Mouse (Mus musculus) cerebellum, postnatal 4 days (tissue): ENCODE data around the gene Pdlim4.
"Not testable (repeated sequence)": the region's sequence is repeated elsewhere in the genome, so short reads cannot be mapped to it uniquely, and the experiment has no call there.

Source experiments
- DNase-seq, 2 experiments: peaks; one replicate each; pipeline ENCODE4 v3.0.0; 2022; ENCODE audit warnings: low spot score in 2 of 2, mixed read lengths in 1 of 2

Pdlim4 gene

DNA sequence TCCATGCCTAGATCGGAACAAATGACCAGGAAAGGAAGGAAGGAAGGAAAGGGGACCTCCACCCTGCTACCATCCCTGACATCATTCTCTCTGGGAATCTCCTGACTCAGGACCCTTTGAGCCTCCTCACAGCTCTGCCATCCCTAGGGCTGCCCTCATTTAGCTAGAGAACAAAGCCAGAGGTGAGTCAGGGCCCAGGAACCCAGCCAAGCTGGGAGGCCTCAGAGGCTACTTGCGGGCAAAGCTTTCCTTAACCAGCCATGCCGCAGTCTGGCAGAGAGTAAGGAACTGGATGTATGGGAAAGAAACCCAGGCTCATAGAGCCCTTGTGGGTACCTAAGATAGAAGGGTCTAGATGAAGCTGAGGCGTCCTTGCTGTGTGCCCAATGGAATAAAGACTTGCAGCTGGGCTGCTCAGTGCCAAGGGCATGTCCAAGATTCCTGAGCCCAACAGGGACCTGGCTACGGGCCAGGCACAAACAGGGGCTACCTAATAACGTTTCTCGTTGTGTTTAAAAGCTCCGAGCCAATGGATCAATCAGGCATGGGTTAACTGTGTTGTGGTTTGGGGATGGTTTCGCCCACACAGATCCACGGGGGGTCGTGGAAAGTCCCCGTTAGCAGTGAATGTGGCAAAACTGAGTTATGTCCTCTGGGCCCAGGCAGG lies 6.6 kb downstream of the Pdlim4 start:
- DNase-seq = peak in 1 of 2 experiments; percentile 32

DNA sequence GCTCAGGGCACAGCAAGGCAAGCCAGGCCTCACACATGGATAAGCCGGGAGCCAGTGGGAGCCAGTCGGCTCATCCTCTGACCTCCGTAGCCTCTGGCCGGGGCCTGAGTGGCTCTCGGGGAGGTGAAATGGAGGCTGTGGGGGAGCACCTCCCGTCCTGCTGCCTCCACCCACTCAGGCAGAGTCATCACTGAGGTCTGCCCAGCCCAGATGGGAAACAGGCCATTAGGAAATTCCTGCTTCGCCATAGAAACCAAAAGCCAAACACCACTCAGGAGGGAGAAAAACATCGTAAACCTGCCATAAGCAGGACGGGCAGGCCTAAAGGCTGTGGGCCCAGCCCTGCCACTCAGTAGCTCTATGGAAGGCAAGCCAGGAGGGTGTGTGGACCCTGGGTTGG lies 8.5 kb downstream of the Pdlim4 start:
- DNase-seq = no peak

DNA sequence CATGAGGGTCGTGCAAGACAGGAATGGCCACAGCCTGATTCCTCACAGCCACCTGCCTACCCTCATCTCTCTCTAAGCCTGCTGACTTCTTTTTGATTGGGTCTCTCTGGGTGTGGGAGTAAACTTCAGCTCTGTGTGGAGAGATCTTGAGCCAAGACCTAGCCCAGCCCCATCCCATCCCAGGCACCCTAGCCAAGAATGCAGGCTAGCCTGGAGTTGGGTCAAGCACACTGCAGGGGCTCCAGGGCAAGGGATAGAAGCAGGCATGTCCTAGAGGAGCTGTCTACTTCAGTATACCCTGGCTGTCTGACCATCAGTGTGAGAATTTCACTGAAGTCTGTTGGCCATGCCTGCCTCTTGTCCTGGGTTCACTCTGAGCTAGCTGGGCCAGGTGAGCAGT lies 9.3 kb downstream of the Pdlim4 start:
- DNase-seq = no peak

DNA sequence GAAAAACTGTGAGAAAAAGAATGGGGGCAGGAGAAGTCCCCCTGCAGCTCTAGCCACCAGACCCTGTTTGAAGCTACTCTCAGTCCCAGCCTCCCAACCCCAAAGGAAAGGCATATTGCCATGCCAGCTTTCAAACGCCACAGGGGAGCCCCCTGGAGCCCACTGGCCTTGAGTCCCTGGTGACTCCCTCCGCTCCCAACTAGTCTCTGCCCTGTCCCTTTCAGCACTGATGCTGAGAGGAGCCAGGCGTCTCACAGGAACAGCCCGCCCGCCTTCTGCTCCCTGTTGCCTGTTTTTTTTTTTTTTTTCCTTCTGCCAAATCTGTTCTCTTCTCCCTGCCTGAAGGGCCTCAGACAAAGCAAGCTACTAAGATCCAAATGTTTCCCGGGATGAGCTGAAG lies 10.2 kb downstream of the Pdlim4 start:
- DNase-seq = no peak

DNA sequence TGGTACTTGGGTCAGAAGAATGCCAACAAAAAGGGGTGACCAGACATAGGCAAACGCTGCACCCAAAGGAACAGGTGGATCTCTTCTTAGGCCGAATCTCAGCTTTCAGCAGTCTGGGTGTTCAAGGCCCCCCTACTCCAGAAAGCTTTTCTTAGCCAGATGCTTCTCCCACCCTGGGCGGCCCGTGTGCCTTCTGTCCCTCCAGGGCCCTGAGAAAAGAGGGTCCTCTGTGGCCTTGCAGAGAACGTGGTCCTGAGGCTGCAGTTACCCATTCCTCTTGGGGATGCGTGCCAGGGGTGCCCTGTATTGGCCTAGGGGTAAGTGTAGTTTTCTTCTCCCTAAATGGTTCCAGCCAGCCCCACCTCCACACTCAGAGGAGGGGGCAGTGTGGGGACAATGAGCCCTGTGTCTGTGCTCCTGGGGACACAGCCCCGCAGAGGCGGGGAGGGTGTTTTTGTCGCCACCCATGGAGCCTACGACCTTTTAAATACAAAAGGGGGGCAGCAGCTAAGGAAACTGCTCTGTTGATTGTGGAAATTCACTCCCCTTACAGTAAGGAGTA lies 10.7 kb downstream of the Pdlim4 start:
- no peak for DNase-seq

DNA sequence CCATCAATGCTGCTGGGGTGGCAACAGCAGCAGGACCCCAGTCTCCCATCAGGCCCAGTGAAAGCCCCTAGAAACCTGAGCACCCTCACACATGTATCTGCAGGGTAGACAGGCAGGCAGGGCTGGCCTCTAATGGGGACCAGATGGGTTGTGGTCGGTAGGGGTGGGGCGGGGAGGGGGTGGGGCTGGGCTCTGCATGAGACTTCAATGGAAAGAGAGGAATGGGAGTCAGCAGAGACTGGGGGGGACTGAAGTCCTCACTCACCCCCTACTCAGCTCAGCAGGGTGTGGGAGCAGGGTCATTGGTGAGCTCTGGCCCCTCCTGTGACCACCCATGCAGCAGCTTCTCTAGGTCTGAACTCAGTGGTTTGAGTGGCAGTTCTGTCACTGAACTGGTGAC lies 11.4 kb downstream of the Pdlim4 start:
- no peak for DNase-seq

DNA sequence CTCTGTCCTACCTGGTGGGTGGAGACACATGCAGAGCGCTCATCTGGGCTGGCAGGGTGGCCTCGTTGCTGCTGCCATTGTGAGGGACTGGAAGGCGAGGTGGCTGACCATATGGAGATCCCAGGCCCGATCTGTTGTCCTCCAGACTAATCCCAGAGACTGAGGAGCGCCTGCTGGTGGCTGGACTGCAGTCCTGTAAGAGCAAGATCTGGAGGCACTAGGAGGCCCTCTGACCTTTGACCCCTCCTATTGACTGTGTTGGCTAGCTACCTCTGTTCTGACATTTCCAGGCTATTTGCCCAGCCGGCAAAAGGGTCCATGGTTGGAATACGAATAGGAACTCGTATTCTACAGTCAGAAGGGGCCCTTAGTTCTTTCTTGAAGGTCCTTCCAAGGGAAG lies 12.7 kb downstream of the Pdlim4 start:
- peak in 1 of 2 experiments; percentile 36 for DNase-seq

DNA sequence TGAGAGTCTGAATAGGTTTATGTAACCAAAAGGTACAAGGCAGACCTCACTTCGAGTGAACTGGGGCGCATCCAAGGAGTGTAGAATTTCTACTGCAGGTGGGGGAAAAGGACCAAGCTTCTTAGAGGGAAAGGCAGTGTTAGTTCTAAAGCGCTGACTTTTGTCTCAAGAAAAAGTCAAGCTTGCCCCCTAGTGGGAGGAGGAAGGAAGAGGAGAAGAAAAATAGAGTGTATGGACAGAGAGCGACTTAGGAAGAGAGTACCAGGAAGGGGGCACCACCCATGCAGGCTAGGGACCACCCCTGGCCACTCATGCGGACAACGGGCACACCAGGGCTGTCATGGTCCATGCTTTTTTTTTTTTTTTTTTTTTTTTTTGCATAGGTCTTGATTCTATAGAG lies 14.6 kb downstream of the Pdlim4 start:
- peak in 1 of 2 experiments; percentile 50 for DNase-seq

DNA sequence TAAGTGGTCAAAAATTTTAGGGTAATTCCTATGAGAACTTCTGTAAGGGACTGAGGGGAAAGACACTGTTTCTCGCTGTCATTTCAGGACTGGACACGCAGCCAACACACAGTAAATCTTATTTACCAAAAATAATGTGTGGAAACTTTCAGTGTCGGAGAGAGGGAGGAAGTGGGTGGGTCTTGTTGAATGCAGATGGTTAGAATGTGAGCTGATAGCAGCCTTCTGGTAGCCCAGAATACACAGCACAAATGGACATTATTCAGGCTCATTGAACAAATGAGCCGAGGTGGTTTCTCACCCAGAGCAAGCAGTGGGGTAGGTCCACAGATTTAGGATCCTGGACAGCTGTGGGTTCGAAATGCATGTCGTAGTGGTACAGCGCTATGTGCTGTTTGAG lies 15.7 kb downstream of the Pdlim4 start:
- no peak for DNase-seq

DNA sequence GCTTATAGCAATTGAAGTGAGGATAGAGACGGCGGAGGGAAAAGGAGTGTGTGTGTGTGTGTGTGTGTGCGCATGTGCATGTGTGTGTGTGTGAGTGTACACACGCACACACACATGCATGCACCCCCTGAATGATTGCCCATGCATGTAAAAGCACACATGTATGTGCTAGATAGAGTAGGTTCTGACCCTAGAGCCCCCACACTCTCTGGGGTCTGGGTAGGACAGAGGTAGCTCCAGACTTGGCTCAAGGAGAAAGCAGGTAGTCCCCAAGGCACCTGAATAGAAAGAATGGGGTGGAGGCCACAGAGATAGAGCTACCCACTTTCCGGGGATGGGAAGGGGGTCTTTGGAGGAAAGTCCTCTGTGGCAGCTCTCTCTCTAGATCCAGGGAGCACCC lies 16.7 kb downstream of the Pdlim4 start:
- no peak for DNase-seq

DNA sequence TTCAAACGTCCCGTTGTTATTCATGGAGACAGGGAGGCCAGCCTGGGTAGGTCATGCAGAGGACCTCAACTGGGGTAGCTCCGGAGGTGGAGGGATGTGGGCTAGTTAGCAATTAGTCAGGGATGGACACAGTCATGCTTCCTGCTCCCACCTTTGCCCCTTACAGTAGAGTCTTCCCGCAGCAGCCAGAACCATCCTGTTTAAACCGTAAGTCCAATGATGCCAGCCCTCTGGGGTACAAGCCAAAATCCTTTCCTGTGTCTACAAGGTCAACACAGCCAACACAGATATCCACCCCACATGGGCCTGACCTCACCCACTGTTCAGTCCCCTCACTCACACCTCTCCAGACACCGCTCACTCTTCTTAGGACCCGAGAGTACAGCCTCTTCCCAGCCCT lies 17.7 kb downstream of the Pdlim4 start:
- DNase-seq = no peak

DNA sequence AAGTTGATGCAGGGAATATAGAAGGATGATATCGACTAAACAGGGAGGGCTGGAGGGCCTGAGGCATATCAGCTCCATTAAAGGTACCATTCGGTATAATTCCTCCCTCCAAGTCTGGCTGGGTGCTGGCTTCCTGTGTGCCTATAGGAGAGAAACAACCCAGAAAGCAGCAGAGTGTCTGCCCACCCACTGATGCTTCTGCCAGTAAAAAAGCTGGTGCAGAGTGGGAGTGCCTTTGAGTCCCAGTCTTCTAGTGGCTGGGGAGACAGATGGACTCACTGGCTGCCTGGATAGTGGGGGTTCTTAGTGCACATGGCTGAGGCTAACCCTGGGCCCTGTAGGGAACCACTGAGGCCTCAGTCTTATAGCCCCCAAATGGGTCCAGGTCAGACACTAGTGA lies 18.6 kb downstream of the Pdlim4 start:
- no peak for DNase-seq

DNA sequence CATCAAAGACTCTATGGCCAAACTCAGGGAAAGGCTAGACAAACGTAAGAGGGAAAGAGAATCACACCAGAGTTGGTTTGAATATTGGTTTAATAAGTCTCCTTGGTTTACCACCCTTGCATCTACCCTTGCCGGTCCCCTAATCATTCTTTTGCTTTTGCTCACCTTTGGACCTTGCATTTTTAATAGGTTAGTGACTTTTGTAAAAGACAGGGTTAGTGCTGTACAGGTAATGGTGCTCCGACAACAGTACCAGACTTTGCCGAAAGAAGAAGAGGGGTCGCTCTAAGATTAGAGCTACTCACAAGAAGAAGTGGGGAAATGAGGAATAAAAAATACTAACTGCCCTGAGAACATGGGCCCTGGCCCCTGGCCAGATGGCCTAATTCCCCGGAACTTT lies 28.1 kb downstream of the Pdlim4 start:
- no peak for DNase-seq

DNA sequence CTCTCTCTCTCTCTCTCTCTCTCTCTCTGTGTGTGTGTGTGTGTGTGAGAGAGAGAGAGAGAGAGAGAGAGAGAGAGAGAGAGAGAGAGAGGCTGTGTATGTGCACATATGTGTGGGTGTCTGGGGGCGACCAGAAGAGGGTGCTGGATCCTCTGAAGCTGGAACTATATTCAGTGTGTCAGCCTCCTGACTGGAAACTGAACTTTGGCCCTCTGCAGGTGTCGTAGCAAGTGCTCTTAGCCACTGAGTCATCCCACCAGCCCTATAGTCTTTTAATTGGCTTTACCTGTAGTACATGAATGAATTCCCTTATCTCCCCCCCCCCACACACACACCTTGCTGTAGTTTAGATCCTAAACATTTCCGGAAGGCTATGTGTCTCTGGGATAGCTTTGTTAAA lies 35.9 kb downstream of the Pdlim4 start:
- not testable (repeated sequence) for DNase-seq

DNA sequence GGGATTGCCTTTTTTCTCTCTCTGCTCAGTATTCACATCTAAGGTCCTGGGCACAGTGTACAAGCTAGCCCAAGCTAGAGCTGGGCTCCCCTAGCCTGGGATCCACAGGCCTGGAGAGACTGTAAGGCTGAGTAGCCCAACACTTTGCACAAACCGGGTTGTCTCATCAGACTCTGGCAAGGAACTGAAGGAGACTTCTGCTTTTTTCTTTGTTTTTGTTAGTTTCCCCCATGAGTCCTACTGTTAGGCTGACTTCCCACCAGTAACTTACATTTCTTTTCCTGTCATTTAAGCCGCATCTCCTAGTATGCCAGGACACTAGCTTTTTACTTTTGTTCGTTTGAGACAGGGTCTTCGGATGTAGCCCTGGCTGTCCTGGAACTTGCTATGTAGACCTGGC lies 39.8 kb downstream of the Pdlim4 start:
- DNase-seq = no peak

DNA sequence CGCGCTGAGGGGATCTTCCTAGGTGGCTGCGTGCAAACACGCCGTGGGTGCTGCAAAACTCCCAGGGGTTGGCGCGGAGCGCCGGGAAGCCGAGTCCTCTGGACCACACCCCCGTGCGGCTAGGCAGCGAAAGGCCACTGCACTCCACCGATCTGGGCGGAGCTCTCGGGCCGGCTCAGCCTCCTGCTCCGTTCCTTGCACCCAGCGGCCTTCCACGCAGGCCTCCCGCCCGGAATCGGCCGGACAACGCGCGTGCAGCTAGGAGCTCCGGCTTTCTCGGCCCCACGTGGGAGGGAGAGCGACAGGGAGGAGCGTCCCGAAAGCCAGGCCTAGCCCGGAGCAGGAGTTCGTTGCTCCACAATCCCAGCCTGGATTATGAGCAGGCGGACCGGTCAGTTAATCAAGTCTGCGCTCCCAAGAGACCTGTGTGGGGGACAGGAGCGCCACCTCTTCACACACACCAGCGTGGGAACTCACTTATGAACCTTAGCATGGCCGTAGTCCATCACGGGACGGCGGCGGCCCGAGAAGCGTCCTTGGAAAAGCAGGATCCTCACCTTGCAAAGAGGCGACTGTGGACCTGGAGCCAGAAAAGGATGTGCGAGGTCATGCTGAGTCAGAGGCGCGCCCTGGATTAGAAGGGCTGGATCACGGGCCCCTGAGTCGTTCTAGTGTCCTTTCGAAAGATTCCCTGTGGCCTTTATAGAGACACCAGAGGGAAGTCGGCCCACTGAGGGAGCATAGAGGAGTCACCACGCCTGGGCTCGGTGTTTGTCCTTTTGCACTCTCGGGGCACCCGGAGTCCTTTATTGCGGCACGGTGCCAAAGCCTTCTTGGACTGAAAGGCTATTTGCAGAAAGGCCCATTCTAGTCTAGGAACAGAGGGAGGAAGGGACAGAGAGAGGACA lies 40.5 kb downstream of the Pdlim4 start, which contains the start of gene Slc22a4:
Gene Slc22a4, minus strand, starts transcription at position 47 of the 908 bp plus-strand sequence.
- DNase-seq = peak; percentile 30 to 49

DNA sequence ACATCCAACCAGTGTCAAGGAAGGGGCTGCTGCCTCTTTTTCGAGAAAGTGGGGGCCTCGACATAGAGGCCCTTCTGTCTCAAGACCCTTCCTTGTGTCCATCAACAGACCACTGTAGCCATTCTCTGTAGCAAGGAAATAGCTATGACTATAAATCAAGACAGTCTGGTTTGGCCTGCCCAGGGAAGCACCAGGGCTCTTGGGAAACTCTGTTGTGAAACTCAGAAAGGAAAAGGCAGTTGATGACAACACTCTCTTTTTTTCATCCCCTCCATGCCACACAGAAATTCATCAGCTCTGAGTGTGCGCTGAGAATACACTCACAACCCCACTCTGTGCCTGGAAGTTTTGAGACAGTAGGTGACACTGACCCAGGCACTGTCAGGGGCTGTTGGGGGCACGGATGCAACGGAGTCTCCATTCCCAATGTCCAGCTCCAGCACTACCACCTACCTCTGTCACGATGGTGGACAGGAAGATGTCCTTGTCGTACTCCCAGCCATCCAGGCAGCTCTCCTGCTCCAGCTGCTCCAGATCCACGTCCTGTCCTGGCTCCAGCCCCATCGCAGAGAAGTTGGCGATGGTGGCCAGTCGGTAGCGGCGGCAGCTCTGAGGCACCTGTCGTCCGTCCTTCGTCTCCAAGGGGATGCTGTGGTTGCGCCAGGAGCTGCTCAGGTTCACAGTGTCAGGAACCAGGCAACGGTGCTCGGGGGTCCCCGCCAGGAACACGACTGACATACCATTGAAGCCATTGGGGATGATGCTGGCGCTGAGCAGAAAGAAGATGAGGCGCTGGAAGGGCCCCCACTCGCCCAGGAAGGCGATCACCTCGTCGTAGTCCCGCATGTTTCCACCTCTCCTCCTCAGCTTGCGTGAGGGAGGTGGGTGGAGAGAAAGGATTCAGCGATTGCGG lies 41.4 kb downstream of the Pdlim4 start:
- DNase-seq = peak in 1 of 2 experiments; percentile 21

DNA sequence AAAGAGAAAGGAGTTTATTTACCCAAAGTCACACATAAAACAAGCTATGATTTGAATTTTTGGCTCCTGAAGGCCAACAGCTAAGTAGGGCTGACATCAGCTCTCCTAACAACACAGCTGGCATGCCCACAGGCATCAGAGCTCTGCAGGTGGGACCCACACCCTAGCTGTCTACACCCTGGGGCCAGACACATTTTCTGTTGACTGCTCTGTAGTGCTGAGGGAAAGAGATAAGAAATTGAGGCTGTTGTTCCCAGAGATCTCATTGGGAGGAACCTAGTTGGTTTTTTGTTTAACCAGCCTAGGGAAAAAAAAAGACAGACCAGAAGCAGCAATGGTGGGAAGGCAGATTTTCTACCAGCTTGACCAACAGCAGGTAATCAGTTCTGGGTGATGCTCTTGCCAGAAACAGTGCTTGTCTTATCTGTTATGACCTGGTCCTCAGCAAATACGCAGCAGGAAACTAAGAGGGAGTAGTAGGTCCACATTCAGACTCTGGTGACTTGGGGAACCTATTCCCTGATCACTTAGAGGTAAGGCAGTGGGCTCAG lies 42.2 kb downstream of the Pdlim4 start:
- DNase-seq = no peak

DNA sequence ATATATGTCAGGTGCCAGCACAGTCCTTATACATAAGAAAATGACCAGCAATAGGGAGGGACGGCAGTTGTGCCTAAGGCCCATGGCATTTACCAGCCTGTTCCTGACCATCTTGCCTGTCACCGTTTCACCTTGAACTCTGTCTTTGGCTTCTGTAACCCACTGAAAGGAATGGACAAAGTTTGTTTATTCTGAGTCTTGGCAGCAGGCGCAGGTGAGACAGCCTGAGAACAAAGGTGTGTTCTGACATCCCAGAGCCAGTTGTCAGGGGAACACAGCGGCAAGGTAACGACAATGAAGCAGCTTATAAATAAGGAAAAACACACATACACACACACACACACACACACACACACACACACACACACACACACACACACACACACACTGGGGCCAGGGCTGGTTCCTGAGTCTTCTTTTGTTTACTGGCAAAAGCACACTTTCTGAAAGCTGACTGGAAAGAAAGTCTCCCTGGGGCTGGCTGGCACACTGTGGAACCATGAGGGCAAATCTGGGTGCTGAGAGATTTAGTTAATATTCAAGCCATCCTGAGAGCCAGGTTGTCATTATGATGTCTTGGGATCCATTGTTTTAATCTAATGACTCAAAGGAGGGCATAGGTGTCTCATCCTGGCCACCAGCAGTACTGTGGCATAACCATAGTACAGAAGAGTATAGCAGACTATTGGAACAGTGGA lies 47.3 kb downstream of the Pdlim4 start:
- no peak for DNase-seq

DNA sequence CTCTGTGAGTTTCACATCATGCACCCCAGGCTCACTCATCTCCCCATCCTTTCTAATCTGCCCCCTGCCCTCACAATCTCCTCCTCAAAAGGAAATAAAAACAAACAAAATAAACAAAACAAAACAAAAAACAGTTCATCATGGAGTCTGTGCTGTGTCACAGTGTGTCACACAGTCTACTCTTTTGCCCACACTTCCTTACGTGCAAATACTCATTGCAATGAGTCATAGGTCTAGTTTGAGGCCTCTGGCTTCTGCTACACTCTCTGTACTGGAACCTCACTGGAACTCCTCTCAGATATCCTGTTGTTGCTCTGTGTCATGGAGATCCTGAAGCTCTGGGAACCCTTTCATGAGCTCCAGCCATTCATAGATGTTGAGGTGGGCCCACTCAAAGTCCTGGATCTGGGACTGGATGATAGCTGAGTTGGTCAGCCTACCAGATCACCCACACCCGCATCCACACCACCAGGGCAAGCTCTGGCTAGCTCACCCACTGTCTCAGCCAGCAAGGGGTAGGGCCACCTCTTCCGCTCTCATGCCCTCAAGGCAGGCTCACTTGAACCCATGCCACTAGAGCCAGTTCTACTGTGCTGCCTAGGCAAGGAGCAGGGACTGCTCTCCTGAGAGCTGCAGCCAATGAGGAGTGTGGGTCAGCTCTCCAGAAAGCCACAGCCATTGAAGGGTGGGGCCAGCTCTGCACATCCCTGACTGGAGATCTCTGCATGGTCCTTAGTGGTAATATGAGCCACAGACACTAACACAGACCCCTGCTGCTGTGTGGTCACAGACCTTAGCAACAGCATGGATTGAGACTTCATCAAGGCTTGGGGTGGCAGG lies 49.7 kb downstream of the Pdlim4 start:
- no peak for DNase-seq
